Mouse (Mus musculus) hematopoietic stem cell, adult 5-6 weeks (primary cell): Measurements from ENCODE around the gene Kmt2e. TPM values are rescaled to one million over a fixed set of nuclear protein-coding genes. Genes with fewer than 3 reads are reported as not detected.
A peak's percentile ranks its signal among the peaks of the same experiment; 100 is the strongest.

Experiments used
- ATAC-seq, 2 experiments: fragments of 125-278 bp in 1 of 2; replicated peaks in 1 of 2; 2 replicates each; pipeline ENCODE4 v1.8.0; 2016 to 2017; ENCODE audit warnings: inconsistent platforms in 2 of 2, mild to moderate bottlenecking in 2 of 2, moderate number of reproducible peaks in 2 of 2, low read depth in 1 of 2, moderate TSS enrichment in 1 of 2; ENCODE audit not compliant: low FRiP score in 2 of 2, poor library complexity in 2 of 2, severe bottlenecking in 2 of 2, insufficient read depth in 1 of 2, low TSS enrichment in 1 of 2
- total RNA-seq: library from RNA; stranded (forward); fragments of 172-1452, 232-1000 nt; gene quantifications from 2 replicates; pipeline ENCODE4 v1.2.3, GENCODE M21; 2017

The Kmt2e gene
- 66.6 and 70.9 TPM in 2 replicates for total RNA-seq

- peak; percentile 14 to 41 for ATAC-seq
Measured at GRCm38 (mm10) chr5:23433720-23434597, at the start of gene Kmt2e. Gene Kmt2e (plus strand): TSS chr5:23434441.

DNA sequence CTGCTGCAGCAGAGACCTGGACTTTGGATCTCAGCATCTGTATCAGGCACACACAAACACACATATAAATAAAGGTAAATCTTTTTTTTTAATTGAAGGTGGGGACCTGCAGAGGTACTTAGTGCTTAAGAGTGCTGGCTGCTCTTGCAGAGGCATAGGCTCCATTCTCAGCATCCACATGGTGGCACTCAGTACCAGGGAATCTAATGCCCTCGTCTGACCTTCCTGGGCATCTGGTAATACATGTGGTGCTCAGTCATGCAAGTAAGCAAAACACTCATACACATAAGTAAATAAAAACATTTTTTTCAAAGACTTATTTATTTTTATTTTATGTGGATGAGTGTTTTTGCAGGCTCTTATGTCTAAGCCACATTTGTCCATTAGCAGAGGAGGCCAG is 49.1 kb upstream of the Kmt2e start:
- ATAC-seq, result no peak

- ATAC-seq, result no peak
Measured at GRCm38 (mm10) chr5:23385763-23386217, 48.5 kb upstream of the Kmt2e start.

DNA sequence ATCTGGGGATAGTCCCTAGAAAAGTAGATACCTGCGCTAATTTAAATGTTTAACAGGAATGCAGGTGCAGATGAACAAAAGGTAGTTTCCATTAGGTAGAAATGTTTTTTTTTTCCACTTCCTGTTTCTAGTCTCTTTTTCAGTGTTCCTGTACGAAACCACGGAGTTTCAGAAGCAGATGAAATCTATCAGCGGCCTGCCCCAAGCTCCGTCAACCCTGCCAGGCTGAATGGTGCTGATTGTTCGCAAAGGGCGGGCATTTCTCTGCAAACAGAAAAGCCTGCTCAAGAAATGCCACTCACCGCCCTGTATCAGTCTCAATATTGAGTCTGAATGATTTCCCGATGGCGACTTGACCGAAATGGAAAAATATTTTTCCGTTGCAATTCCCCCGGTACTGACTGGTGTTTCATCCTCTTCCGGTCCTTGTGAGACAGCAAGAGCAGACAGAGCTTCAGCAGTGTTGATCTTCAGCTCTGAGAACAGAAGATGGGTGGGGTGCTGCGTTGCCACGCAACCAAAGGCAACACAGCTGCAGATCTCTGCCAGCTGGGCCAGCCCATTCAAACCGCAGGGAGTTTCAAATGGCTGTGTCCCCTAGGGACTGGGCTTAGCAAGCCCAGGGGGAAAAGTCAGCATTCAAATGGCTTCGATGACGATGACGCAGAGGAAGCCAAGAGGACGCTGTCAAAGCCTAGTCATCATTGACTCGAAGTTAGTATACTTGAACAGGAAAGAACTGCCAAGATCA is 47.5 kb upstream of the Kmt2e start:
- peak; percentile 95 to 97 for ATAC-seq

- no peak for ATAC-seq
Measured at GRCm38 (mm10) chr5:23387313-23387666, 47.0 kb upstream of the Kmt2e start.

DNA sequence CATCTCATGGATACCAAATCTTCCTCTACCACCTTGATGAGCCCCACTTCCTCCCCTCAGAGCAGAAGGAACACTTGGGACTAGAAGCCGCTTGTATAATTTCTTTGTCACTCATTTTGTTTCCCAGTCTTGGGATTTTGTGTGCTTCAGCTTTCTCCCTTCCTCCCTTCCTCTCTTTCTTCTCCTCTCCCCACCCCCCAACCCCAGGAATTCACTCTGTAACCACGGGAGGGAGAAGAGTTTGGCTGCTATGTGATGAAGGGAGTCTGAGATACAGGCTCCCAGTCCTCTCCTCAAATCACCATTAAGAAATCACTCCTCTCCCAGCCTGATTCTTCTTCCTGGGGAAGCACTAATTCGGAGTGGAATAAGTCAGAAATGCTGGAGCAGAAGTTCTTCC is 46.1 kb upstream of the Kmt2e start:
- ATAC-seq, result no peak

- ATAC-seq, result no peak
Measured at GRCm38 (mm10) chr5:23389601-23390305, 44.5 kb upstream of the Kmt2e start.

- no peak for ATAC-seq
Measured at GRCm38 (mm10) chr5:23391714-23392113, 42.5 kb upstream of the Kmt2e start.

GRCm38 (mm10) chr5:23393870-23394269 is 40.4 kb upstream of the Kmt2e start:
- ATAC-seq, result no peak

DNA sequence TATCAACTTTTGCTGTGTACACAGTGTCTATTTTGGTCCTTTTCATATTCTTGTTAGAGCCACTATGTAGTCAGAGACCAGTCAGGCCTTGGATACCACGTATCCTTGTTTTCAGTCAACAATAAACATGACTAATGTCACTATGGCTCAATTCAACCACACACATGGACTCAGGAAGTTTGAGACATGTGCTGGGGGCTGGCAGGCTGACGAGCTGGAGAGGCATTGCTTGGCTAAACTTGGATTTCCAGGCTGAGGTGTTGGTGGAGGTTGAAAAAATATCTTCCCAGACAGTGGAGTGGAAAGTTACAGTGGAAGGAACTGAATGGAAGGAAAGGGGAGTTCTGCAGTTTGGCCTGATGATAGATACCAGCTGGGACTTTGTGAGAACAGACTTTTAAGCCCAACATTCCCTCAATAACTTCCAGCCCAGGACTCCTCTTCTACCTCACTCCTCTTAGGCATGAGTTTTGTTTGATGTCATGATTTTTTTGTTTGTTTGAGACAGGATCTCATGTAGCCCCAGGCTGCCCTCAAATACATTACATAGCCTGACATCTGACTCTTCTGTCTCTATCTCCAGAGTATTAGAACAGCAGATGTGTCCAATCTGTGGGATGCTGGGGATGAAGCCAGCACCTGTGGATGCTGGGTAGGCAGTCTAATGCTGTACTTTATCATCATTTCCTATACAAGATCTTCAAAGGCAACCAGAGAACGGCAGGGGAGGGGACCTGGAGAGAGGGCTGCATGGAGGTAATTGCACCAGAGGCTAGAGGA is 39.7 kb upstream of the Kmt2e start:
- peak; percentile 32 to 42; a peak in 1 of 4 replicates for ATAC-seq

DNA sequence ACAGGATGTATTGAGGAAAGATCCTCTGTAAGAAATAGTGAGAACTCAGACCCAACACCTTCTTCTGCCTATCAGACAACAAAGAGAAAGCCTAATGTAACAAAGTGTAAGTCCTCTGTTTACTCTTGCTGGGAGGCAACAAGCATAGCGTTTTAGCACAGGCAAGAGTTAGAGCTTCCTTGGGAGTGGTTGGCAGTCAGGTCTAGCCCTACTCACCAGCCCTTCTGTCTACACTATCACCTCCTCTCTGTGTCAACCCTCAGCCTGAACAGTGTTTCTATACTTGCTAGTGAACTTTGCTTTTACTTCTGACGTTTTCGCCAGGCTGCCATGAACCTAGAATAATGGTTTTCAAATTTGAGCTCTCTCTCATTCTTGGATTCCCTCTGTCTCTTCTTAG is 38.5 kb upstream of the Kmt2e start:
- ATAC-seq, result no peak

DNA sequence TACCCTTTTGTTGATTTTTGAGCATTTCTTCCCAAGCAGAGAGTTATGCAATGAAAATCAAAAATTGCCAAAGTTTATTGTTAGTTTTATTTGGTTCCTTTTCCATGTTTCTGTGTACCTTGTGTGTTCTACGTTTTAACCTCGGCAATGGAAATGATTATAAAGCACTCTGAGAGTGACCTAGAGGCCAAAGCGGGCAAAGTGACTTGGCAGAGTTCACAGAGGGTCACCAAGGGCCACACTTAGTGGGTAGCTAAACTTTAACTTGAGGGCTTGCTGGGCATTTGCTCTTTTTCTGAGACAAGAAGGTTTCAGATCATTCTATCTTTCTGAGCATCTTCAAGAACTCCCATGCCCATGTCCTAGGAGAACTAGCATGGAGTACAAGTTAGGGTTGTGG is 37.5 kb upstream of the Kmt2e start:
- no peak for ATAC-seq

- ATAC-seq, result no peak
Measured at GRCm38 (mm10) chr5:23400156-23400555, 34.1 kb upstream of the Kmt2e start.

GRCm38 (mm10) chr5:23400868-23401267 is 33.4 kb upstream of the Kmt2e start:
- ATAC-seq, result no peak

DNA sequence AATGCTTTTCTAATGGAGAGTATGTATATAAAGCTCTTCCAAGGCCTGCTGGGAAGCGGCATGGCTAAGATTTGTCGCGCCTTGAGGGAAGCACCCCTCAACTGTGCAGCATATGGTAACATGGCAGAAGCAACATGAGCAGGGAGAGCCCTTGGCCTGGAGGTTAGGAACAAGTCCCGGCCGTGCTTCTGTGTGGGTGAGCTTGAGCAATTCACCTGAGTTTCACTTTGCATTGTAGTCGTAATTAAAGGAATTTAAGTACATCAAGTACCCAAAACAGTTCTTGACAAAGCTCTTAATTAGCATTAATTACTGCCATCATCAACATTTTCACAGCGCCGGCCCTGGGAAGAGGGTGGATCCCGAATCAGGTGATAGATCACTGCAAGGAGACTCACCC is 32.9 kb upstream of the Kmt2e start:
- ATAC-seq, result no peak

DNA sequence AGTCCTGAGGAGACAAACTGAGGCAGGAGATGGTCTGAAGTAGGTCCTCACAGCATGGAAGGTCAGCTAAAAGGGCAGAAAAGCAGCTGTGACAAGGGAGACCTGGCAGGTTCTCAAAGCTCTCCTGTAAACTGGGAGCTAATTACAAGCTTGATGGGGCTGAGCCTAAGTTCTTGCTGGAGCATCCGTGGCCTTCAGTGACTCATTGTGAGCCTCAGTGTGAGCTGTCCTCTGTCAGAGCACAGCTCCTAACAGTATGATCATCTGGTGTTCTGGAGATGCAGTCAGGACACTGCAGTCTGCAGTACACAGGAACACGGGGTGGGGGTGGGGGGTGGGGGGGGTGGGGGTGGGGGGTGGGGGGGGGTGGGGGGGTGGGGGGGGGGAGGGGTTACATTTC is 32.2 kb upstream of the Kmt2e start:
- ATAC-seq, result no peak

DNA sequence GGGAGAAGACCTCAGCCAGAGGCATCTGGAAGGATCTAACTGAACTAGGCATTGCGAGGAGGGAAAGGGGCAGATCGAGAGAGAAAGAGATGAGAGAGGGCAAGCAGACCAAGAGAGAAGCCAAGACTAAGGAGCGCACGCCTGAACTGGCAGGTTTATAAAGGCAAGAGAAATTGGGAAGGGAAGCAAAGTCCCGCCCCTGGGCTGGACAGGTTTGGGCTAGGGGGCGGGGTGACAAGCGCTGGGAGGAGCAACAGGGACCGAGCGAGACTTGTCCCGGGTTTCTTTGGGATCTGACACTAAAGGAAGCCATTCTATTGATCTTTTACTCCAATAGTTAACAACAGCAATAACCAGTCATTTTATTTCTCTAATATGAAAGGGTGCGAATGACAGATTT is 31.1 kb upstream of the Kmt2e start:
- ATAC-seq, result no peak
